Mouse (Mus musculus): ENCODE measurements at regions not wholly inside any gene's neighbourhood (a gene's known extent, or its start where the extent isn't known, plus 50 kb on each side); places are given as distances from the start of the nearest gene placed in this dataset.

GRCm38 (mm10) chr12:70547199-70547598 is 94.3 kb downstream of the Tmx1 start:
- no peak overlapping the region for H3K4me3 ChIP-seq (replicated peaks)
- no peak overlapping the region for H3K9ac ChIP-seq (replicated peaks)
- no peak overlapping the region for H3K4me2 ChIP-seq
- 0 out of 2 replicates have a peak, but pooled peaks cover 5% of the 10 kb centered on the region for H3K27me3 ChIP-seq
- ATAC-seq (ENCODE audit: insufficient number of reproducible peaks, insufficient read depth, low FRiP score, low TSS enrichment, low read depth), result no peak
- H3K9me3 ChIP-seq, result no peaks in the 10 kb centered on the region
- no peaks in the 10 kb centered on the region for H3K36me3 ChIP-seq
- H3K27ac ChIP-seq, result no peak overlapping the region
- 59% methylated on average over 6 of the region's 6 CpGs for WGBS
- H3K4me1 ChIP-seq (replicated peaks), result peaks cover 25% of the 10 kb centered on the region

GRCm38 (mm10) chr12:70549296-70549695 is 96.4 kb downstream of the Tmx1 start:
- whole genome bisulfite sequencing, result 85% methylated on average over 9 of the region's 9 CpGs

GRCm38 (mm10) chr12:70553866-70554265 is 101.0 kb downstream of the Tmx1 start:
- no peaks in the 10 kb centered on the region for H3K4me1 ChIP-seq (replicated peaks)
- H3K36me3 ChIP-seq, result no peaks in the 10 kb centered on the region
- H3K4me3 ChIP-seq (replicated peaks), result no peak overlapping the region
- no peak for ATAC-seq (ENCODE audit: insufficient number of reproducible peaks, insufficient read depth, low FRiP score, low TSS enrichment, low read depth)
- 0 out of 2 replicates have a peak, but pooled peaks cover 3% of the 10 kb centered on the region for H3K27me3 ChIP-seq
- no peaks in the 10 kb centered on the region for H3K9me3 ChIP-seq
- H3K9ac ChIP-seq (replicated peaks), result no peak overlapping the region
- no peak overlapping the region for H3K4me2 ChIP-seq
- H3K27ac ChIP-seq, result no peak overlapping the region
- WGBS, result 85% methylated on average over 6 of the region's 6 CpGs

More at GRCm38 (mm10) chr12:70549296-70549695, 96.4 kb downstream of the Tmx1 start:
- Histone ChIP-seq H3K9me3 (no peaks in the 10 kb centered on the region), H3K4me1 (replicated peaks) (peaks cover 10% of the 10 kb centered on the region), H3K36me3 (no peaks in the 10 kb centered on the region), H3K27ac (no peak overlapping the region), H3K4me2 (no peak overlapping the region), H3K27me3 (0 out of 2 replicates have a peak, but pooled peaks cover 5% of the 10 kb centered on the region), H3K4me3 (replicated peaks) (no peak overlapping the region), H3K9ac (replicated peaks) (no peak overlapping the region)
- no peak for ATAC-seq (ENCODE audit: insufficient number of reproducible peaks, insufficient read depth, low FRiP score, low TSS enrichment, low read depth)

GRCm38 (mm10) chr12:70554586-70554985 is 101.7 kb downstream of the Tmx1 start:
- no peaks in the 10 kb centered on the region for H3K4me1 ChIP-seq (replicated peaks)
- no peaks in the 10 kb centered on the region for H3K36me3 ChIP-seq
- no peak overlapping the region for H3K4me2 ChIP-seq
- H3K27ac ChIP-seq, result no peak overlapping the region
- H3K9ac ChIP-seq (replicated peaks), result no peak overlapping the region
- 67% methylated on average over 7 of the region's 7 CpGs for WGBS
- H3K9me3 ChIP-seq, result no peaks in the 10 kb centered on the region
- ATAC-seq (ENCODE audit: insufficient number of reproducible peaks, insufficient read depth, low FRiP score, low TSS enrichment, low read depth), result no peak
- H3K27me3 ChIP-seq, result 0 out of 2 replicates have a peak, but pooled peaks cover 3% of the 10 kb centered on the region
- H3K4me3 ChIP-seq (replicated peaks), result no peak overlapping the region

GRCm38 (mm10) chr12:70555723-70556122 is 102.8 kb downstream of the Tmx1 start:
- 76% methylated on average over 3 of the region's 3 CpGs for WGBS
- H3K9ac ChIP-seq (replicated peaks), result no peak overlapping the region

GRCm38 (mm10) chr12:70556820-70557219 is 103.9 kb downstream of the Tmx1 start:
- H3K4me2 ChIP-seq, result no peak overlapping the region
- no peaks in the 10 kb centered on the region for H3K4me1 ChIP-seq (replicated peaks)
- H3K9me3 ChIP-seq, result no peaks in the 10 kb centered on the region
- ATAC-seq (ENCODE audit: insufficient number of reproducible peaks, insufficient read depth, low FRiP score, low TSS enrichment, low read depth), result no peak
- 0 out of 2 replicates have a peak, but pooled peaks cover 3% of the 10 kb centered on the region for H3K27me3 ChIP-seq
- H3K36me3 ChIP-seq, result no peaks in the 10 kb centered on the region
- H3K9ac ChIP-seq (replicated peaks), result no peak overlapping the region
- no peak overlapping the region for H3K4me3 ChIP-seq (replicated peaks)
- 90% methylated on average over 6 of the region's 6 CpGs for WGBS
- no peak overlapping the region for H3K27ac ChIP-seq

More at GRCm38 (mm10) chr12:70555723-70556122, 102.8 kb downstream of the Tmx1 start:
- Histone ChIP-seq H3K4me1 (replicated peaks) (no peaks in the 10 kb centered on the region), H3K4me3 (replicated peaks) (no peak overlapping the region), H3K36me3 (no peaks in the 10 kb centered on the region), H3K27ac (no peak overlapping the region), H3K27me3 (0 out of 2 replicates have a peak, but pooled peaks cover 3% of the 10 kb centered on the region), H3K9me3 (no peaks in the 10 kb centered on the region), H3K4me2 (no peak overlapping the region)
- no peak for ATAC-seq (ENCODE audit: insufficient number of reproducible peaks, insufficient read depth, low FRiP score, low TSS enrichment, low read depth)

- Histone ChIP-seq H3K4me2 (no peak overlapping the region), H3K4me1 (replicated peaks) (no peaks in the 10 kb centered on the region), H3K9me3 (no peaks in the 10 kb centered on the region), H3K27me3 (0 out of 2 replicates have a peak, but pooled peaks cover 3% of the 10 kb centered on the region), H3K36me3 (no peaks in the 10 kb centered on the region), H3K27ac (no peak overlapping the region), H3K4me3 (replicated peaks) (no peak overlapping the region), H3K9ac (replicated peaks) (no peak overlapping the region)
- no peak for ATAC-seq (ENCODE audit: insufficient number of reproducible peaks, insufficient read depth, low FRiP score, low TSS enrichment, low read depth)
- WGBS, result 89% methylated on average over 4 of the region's 4 CpGs
Observed at GRCm38 (mm10) chr12:70563446-70563845, 110.6 kb downstream of the Tmx1 start.

GRCm38 (mm10) chr12:70575665-70576064 is 122.8 kb downstream of the Tmx1 start:
- WGBS, result 47% methylated on average over 7 of the region's 7 CpGs
- no peaks in the 10 kb centered on the region for H3K4me1 ChIP-seq (replicated peaks)
- H3K4me3 ChIP-seq (replicated peaks), result no peak overlapping the region
- no peak for ATAC-seq (ENCODE audit: insufficient number of reproducible peaks, insufficient read depth, low FRiP score, low TSS enrichment, low read depth)
- H3K4me2 ChIP-seq, result no peak overlapping the region
- H3K27ac ChIP-seq, result no peak overlapping the region
- no peaks in the 10 kb centered on the region for H3K9me3 ChIP-seq
- H3K27me3 ChIP-seq, result no peaks in the 10 kb centered on the region
- no peaks in the 10 kb centered on the region for H3K36me3 ChIP-seq
- H3K9ac ChIP-seq (replicated peaks), result no peak overlapping the region

- Histone ChIP-seq H3K9me3 (peaks cover 2% of the 10 kb centered on the region; the same call in 1 of the 2 replicates), H3K9ac (replicated peaks) (no peak overlapping the region), H3K4me2 (no peak overlapping the region), H3K27me3 (no peaks in the 10 kb centered on the region), H3K4me3 (replicated peaks) (no peak overlapping the region), H3K36me3 (no peaks in the 10 kb centered on the region), H3K4me1 (replicated peaks) (no peaks in the 10 kb centered on the region), H3K27ac (no peak overlapping the region)
- ATAC-seq (ENCODE audit: insufficient number of reproducible peaks, insufficient read depth, low FRiP score, low TSS enrichment, low read depth), result no peak
- WGBS, result 56% methylated on average over 4 of the region's 4 CpGs
Observed at GRCm38 (mm10) chr12:70577769-70578168, 124.9 kb downstream of the Tmx1 start.

GRCm38 (mm10) chr12:70579328-70579905 is 126.5 kb downstream of the Tmx1 start:
- no peaks in the 10 kb centered on the region for H3K4me1 ChIP-seq (replicated peaks)
- peaks cover 5% of the 10 kb centered on the region; the same call in 1 of the 2 replicates for H3K9me3 ChIP-seq
- no peak overlapping the region for H3K27ac ChIP-seq
- H3K4me2 ChIP-seq, result no peak overlapping the region
- H3K36me3 ChIP-seq, result no peaks in the 10 kb centered on the region
- H3K27me3 ChIP-seq, result no peaks in the 10 kb centered on the region
- no peak for ATAC-seq (ENCODE audit: insufficient number of reproducible peaks, insufficient read depth, low FRiP score, low TSS enrichment, low read depth)
- no peak overlapping the region for H3K4me3 ChIP-seq (replicated peaks)
- 80% methylated on average over 8 of the region's 8 CpGs for WGBS
- no peak overlapping the region for H3K9ac ChIP-seq (replicated peaks)

GRCm38 (mm10) chr12:70586181-70586580 is 133.3 kb downstream of the Tmx1 start:
- Histone ChIP-seq H3K27me3 (no peaks in the 10 kb centered on the region), H3K36me3 (no peaks in the 10 kb centered on the region), H3K9me3 (peaks cover 5% of the 10 kb centered on the region; the same call in 1 of the 2 replicates), H3K4me3 (replicated peaks) (no peak overlapping the region), H3K4me2 (no peak overlapping the region), H3K9ac (replicated peaks) (no peak overlapping the region), H3K4me1 (replicated peaks) (0 out of 2 replicates have a peak, but pooled peaks cover 4% of the 10 kb centered on the region), H3K27ac (no peak overlapping the region)
- 95% methylated on average over 2 of the region's 2 CpGs for WGBS
- no peak for ATAC-seq (ENCODE audit: insufficient number of reproducible peaks, insufficient read depth, low FRiP score, low TSS enrichment, low read depth)

GRCm38 (mm10) chr12:70588234-70588633 is 135.3 kb downstream of the Tmx1 start:
- H3K4me2 ChIP-seq, result no peak overlapping the region
- WGBS, result 56% methylated on average over 3 of the region's 3 CpGs

More at GRCm38 (mm10) chr12:70588234-70588633, 135.3 kb downstream of the Tmx1 start:
- Histone ChIP-seq H3K4me1 (replicated peaks) (0 out of 2 replicates have a peak, but pooled peaks cover 4% of the 10 kb centered on the region), H3K27ac (no peak overlapping the region), H3K36me3 (no peaks in the 10 kb centered on the region), H3K9me3 (no peaks in the 10 kb centered on the region), H3K4me3 (replicated peaks) (no peak overlapping the region), H3K9ac (replicated peaks) (no peak overlapping the region), H3K27me3 (no peaks in the 10 kb centered on the region)
- ATAC-seq (ENCODE audit: insufficient number of reproducible peaks, insufficient read depth, low FRiP score, low TSS enrichment, low read depth), result no peak
